Mouse (Mus musculus) intestine, postnatal 0 days (tissue): Measurements from ENCODE around the gene Prmt2. TPM values are rescaled to one million over a fixed set of nuclear protein-coding genes. Genes with fewer than 3 reads are reported as not detected.

Source experiments
- ATAC-seq: fragments of 200-750 bp; cut with Nextera tagmentation; 2 replicates; pipeline ENCODE4 v1.8.0; 2017; ENCODE audit warnings: mild to moderate bottlenecking, moderate TSS enrichment, moderate library complexity
- H3K27ac ChIP-seq: fragments of 300-500 bp; sonication (generic); 2 replicates; pipeline ENCODE4 v1.5.1; 2014; ENCODE audit warnings: mild to moderate bottlenecking, low read depth, low read length, moderate library complexity
- H3K27me3 ChIP-seq: fragments of 300-500 bp; sonication (generic); replicated peaks from 2 replicates; pipeline ENCODE4 v1.6.1; 2014; ENCODE audit warnings: low read length, mixed read lengths; ENCODE audit not compliant: control insufficient read depth, insufficient read depth
- H3K36me3 ChIP-seq: fragments of 300-500 bp; sonication (generic); 2 replicates; pipeline ENCODE4 v1.6.1; 2014; ENCODE audit warnings: mild to moderate bottlenecking, moderate library complexity; ENCODE audit not compliant: control insufficient read depth, insufficient read depth
- H3K4me1 ChIP-seq: fragments of 300-500 bp; sonication (generic); replicated peaks from 2 replicates; pipeline ENCODE4 v1.6.1; 2014; ENCODE audit warnings: antibody characterized with exemption, low read length, mixed read lengths; ENCODE audit not compliant: control insufficient read depth, insufficient read depth
- H3K4me2 ChIP-seq: fragments of 300-500 bp; sonication (generic); replicated peaks from 2 replicates; pipeline ENCODE4 v1.6.1; 2014; ENCODE audit warnings: low read depth, mild to moderate bottlenecking, moderate library complexity
- H3K4me3 ChIP-seq: fragments of 300-500 bp; sonication (generic); 2 replicates; pipeline ENCODE4 v1.5.1; 2014; ENCODE audit warnings: low read depth, low read length
- H3K9ac ChIP-seq: fragments of 300-500 bp; sonication (generic); 2 replicates; pipeline ENCODE4 v1.6.1; 2014; ENCODE audit warnings: mild to moderate bottlenecking, low read depth, low read length
- H3K9me3 ChIP-seq: fragments of 300-500 bp; sonication (generic); 2 replicates; pipeline ENCODE4 v1.6.1; 2016; ENCODE audit warnings: mixed run types; ENCODE audit not compliant: control insufficient read depth
- CTCF ChIP-seq: sonication (generic); IDR thresholded peaks from 2 replicates; pipeline ENCODE4 v1.5.1; 2016; ENCODE audit warnings: low read depth, mild to moderate bottlenecking, control low read depth, antibody characterized with exemption, moderate library complexity
- WGBS: fragments of 180-500 bp; shearing (Covaris S2); extraction: QIAGEN DNeasy Blood & Tissue Kit; methylation state at CpG from one replicate; pipeline ENCODE4 v1.1.7; 2014; 5-methylcytosine and 5-hydroxymethylcytosine counted together
- polyA plus RNA-seq: library from polyadenylated mRNA; unstranded; fragments of >200 nt; fragmentation: Nextera tagmentation; extraction: Ambion mirVana; gene quantifications from 2 replicates; pipeline ENCODE4 v1.2.1, GENCODE M21; 2015

Prmt2 gene
- polyA plus RNA-seq, 1 experiment from 2014 or later: 23.9 TPM

- TF ChIP-seq CTCF: no peak
- H3K36me3 ChIP-seq: peaks cover 32% of the 10 kb centered on the region
- 96% methylated on average over 7 of the region's 7 CpGs for WGBS
- H3K4me3 ChIP-seq: no peak overlapping the region
- peaks cover 9% of the 10 kb centered on the region; the same call in 1 of the 2 replicates for H3K9me3 ChIP-seq
- H3K27ac ChIP-seq: no peak overlapping the region
- no peak overlapping the region for H3K4me2 ChIP-seq
- no peaks in the 10 kb centered on the region for H3K4me1 ChIP-seq
- H3K9ac ChIP-seq: no peak overlapping the region
- ATAC-seq: no peak
- H3K27me3 ChIP-seq: no peaks in the 10 kb centered on the region
These were observed 26.9 kb downstream of the Prmt2 start for GRCm38 (mm10) chr10:76210806-76211205.

- Histone ChIP-seq H3K4me1 (no peaks in the 10 kb centered on the region), H3K4me2 (no peak overlapping the region), H3K36me3 (peaks cover 18% of the 10 kb centered on the region), H3K27me3 (no peaks in the 10 kb centered on the region), H3K9me3 (peaks cover under 1% of the 10 kb centered on the region; the same call in 1 of the 2 replicates), H3K27ac (no peak overlapping the region), H3K4me3 (no peak overlapping the region), H3K9ac (no peak overlapping the region)
- TF ChIP-seq CTCF: no peak
- ATAC-seq: no peak
- 92% methylated on average over 8 of the region's 8 CpGs for WGBS
These were observed 28.4 kb downstream of the Prmt2 start for GRCm38 (mm10) chr10:76209241-76209640.

GRCm38 (mm10) chr10:76207262-76207796, 30.3 kb downstream of the Prmt2 start:
- no peak for TF ChIP-seq CTCF
- Histone ChIP-seq H3K4me2 (no peak overlapping the region), H3K4me1 (no peaks in the 10 kb centered on the region), H3K27me3 (no peaks in the 10 kb centered on the region), H3K36me3 (peaks cover 15% of the 10 kb centered on the region), H3K9ac (no peak overlapping the region), H3K27ac (no peak overlapping the region), H3K4me3 (no peak overlapping the region), H3K9me3 (no peaks in the 10 kb centered on the region)
- no peak for ATAC-seq
- WGBS: 89% methylated on average over 13 of the region's 13 CpGs

- Histone ChIP-seq H3K9me3 (no peaks in the 10 kb centered on the region), H3K4me2 (peak overlapping the region; percentile 68), H3K9ac (peak overlapping the region; percentile 34; the same call in 1 of the 2 replicates), H3K27ac (no peak overlapping the region), H3K4me3 (peak overlapping the region; percentile 38), H3K36me3 (peaks cover 10% of the 10 kb centered on the region), H3K4me1 (no peaks in the 10 kb centered on the region), H3K27me3 (no peaks in the 10 kb centered on the region)
- WGBS: 22% methylated on average over 17 of the region's 18 CpGs
- no peak for ATAC-seq
- TF ChIP-seq CTCF: peak; percentile 71
These were observed 33.8 kb downstream of the Prmt2 start for GRCm38 (mm10) chr10:76203798-76204283.

- Histone ChIP-seq H3K4me1 (no peaks in the 10 kb centered on the region), H3K36me3 (no peaks in the 10 kb centered on the region), H3K9me3 (no peaks in the 10 kb centered on the region), H3K4me2 (no peak overlapping the region), H3K27ac (no peak overlapping the region), H3K4me3 (no peak overlapping the region), H3K9ac (no peak overlapping the region), H3K27me3 (no peaks in the 10 kb centered on the region)
- TF ChIP-seq CTCF: peak; percentile 85
- WGBS: 17% methylated on average over 7 of the region's 7 CpGs
- ATAC-seq: no peak
These were observed 35.7 kb downstream of the Prmt2 start for GRCm38 (mm10) chr10:76201978-76202377.

GRCm38 (mm10) chr10:76201416-76201815, 36.2 kb downstream of the Prmt2 start:
- WGBS: 84% methylated on average over 3 of the region's 3 CpGs

GRCm38 (mm10) chr10:76188010-76188409, 49.7 kb downstream of the Prmt2 start:
- Histone ChIP-seq H3K4me3 (no peak overlapping the region), H3K4me2 (no peak overlapping the region), H3K27me3 (no peaks in the 10 kb centered on the region), H3K9ac (no peak overlapping the region), H3K27ac (no peak overlapping the region), H3K4me1 (no peaks in the 10 kb centered on the region), H3K9me3 (no peaks in the 10 kb centered on the region), H3K36me3 (no peaks in the 10 kb centered on the region)
- WGBS: 94% methylated on average over 1 of the region's 1 CpGs
- no peak for TF ChIP-seq CTCF
- no peak for ATAC-seq

More at GRCm38 (mm10) chr10:76201416-76201815, 36.2 kb downstream of the Prmt2 start:
- no peak overlapping the region for H3K4me2 ChIP-seq
- no peaks in the 10 kb centered on the region for H3K4me1 ChIP-seq
- H3K4me3 ChIP-seq: no peak overlapping the region
- H3K27me3 ChIP-seq: no peaks in the 10 kb centered on the region
- no peak overlapping the region for H3K9ac ChIP-seq
- no peak for TF ChIP-seq CTCF
- no peak overlapping the region for H3K27ac ChIP-seq
- H3K9me3 ChIP-seq: no peaks in the 10 kb centered on the region
- no peaks in the 10 kb centered on the region for H3K36me3 ChIP-seq
- ATAC-seq: no peak
